Mouse (Mus musculus) C2C12 (cell line): Measurements from ENCODE around the gene Syngr2.

Experiments used
- CTCF ChIP-seq: IDR thresholded peaks from one replicate; pipeline ENCODE4 v1.5.1; 2011; ENCODE audit not compliant: control insufficient read depth, insufficient read depth, insufficient read length
- MAX ChIP-seq: IDR thresholded peaks from one replicate; pipeline ENCODE4 v1.6.1; 2011; ENCODE audit warnings: mild to moderate bottlenecking, control low read depth

DNA sequence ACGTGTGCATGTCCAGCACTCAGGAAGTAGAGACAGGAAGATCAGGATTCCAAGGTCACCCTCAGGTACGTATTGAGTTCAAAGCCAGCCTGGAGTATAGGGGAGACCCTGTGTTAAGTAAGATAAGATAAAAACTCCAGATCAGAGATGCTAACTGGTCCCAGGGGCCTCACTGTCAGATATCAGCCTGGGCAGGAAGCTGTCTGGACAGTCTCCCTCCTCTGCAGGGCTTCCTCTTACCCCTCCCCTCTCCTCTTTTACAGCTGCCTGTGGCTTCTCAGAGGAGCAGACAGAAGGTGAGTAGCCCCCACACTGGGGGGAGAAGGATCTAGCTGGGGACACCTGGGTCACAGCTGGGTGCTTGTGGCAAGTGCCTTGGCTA is 11.3 kb upstream of the Syngr2 start:
- TF ChIP-seq CTCF (no peak), MAX (no peak)
